Mouse (Mus musculus): ENCODE measurements at regions not wholly inside any gene's neighbourhood (a gene's known extent, or its start where the extent isn't known, plus 50 kb on each side); places are given as distances from the start of the nearest gene placed in this dataset.

DNA sequence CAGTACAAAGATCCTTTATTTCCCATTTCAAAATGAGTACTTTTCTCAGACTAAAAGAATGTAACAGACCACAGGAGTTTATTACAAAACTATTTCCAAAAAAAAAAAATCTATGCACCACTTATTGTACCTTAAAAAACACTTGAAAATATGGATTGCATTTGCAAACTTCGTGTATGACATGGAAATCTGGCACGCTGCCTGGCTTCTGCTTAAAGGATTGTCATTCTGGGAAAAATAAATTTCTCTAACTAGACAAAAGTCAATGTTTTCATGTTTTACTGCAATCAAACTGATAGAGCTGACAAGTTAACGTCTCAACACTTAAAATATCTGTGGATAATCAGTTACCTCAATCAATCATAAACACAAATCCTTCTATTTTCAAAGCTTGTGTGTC lies 205.5 kb upstream of the Nr2f1 start:
- no peak for DNase-seq (ENCODE audit: low spot score in 2 of 2)

GRCm38 (mm10) chr13:78383761-78384160 lies 184.2 kb upstream of the Nr2f1 start:
- no peak for DNase-seq (ENCODE audit: low spot score in 2 of 2)

GRCm38 (mm10) chr13:78361236-78361635 lies 161.7 kb upstream of the Nr2f1 start:
- no peak for DNase-seq (ENCODE audit: low spot score in 2 of 2)

- no peak for DNase-seq (ENCODE audit: low spot score in 2 of 2)
These were observed 149.3 kb upstream of the Nr2f1 start for GRCm38 (mm10) chr13:78348830-78349229.

DNA sequence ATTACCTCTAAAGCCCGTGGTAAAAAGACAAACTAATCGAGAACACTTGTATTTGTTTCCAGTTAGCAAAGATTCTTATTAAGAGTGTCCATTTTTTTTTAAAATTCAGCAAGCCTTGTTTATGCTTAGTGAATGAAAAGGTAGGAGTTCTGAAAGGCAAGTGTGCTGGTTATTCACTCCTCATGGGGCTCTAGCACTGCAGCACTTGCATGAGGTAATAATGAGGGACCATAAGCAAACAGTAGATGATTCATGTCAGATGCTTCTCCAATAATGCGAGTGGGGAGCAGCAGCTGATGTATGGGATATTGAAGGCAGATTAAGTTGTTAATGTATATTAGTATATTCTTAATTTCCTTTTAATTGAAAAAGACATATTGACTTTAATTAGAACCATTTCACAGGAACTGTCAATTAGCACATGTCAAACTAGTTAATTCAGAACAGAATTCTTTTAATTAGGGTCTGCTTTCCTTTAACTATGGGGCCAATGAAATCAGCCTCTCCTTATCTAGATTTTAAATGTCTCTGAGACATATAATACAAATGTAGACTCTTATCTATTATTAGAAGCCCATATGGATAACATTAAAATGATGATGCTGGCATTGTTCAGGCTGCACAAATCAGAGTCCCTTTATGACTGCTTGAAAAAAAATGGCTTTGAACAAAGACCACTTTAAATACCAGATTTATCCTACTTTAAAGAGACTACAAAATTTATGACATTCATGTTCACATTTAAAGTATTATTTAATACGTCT lies 125.1 kb upstream of the Nr2f1 start:
- DNase-seq (ENCODE audit: low spot score in 2 of 2) = no peak

GRCm38 (mm10) chr13:78323183-78323582 lies 123.6 kb upstream of the Nr2f1 start:
- DNase-seq (ENCODE audit: low spot score in 2 of 2) = no peak

DNA sequence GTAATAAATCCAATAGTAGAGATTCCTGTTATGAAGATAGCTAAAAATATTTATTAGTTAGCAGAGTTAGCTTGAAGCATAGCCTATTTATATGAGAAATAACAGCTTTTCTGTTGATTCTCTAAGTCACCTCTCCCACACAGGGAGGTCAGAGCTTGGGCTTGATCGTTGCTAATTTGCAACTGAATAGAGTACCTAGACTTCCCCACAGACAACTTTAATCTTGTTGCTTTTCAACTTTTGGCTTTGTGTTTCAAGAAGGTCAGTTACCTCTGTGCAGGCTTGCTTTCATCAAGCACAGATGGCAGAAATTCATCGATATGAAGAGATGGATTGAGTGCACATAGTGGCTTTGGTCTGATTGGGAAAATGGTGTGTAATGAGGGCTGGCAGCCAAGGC lies 118.9 kb upstream of the Nr2f1 start:
- no peak for DNase-seq (ENCODE audit: low spot score in 2 of 2)

DNA sequence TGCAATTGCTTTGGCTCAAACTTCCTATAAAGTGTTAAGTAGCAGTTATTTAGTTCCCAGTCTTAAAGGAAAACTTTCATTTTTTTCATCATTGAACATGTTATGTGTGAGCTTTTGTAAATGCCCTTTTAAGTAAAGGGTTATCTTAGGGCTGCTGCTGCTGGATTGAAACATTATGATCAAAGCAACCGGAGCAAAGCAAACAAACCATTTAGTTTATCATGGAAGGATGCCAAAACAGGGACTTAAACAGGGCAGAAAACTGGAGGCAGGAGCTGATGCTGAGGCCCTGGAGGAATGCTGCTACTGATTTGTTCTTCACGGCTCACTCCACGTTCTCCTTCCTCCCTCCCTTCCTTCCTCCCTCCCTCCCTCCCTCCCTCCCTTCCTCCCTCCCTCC lies 111.3 kb upstream of the Nr2f1 start:
- no peak for DNase-seq (ENCODE audit: low spot score in 2 of 2)
